Mouse (Mus musculus): Measurements from ENCODE around the gene Taok3.

GRCm38 (mm10) chr5:117094431-117094830 lies 25.5 kb upstream of the Taok3 start:
- peak; percentile 61 for TF ChIP-seq CTCF (IDR thresholded peaks at IDR 0.05; ENCODE audit: control insufficient read depth, insufficient read depth, insufficient read length)
- no peak for TF ChIP-seq MYOG (IDR thresholded peaks at IDR 0.05; ENCODE audit: control insufficient read depth, extremely low read depth, insufficient read length)
- TF ChIP-seq USF1 (IDR thresholded peaks at IDR 0.05; ENCODE audit: low read depth): no peak
